Mouse (Mus musculus) heart, postnatal 36 days (tissue): ENCODE results near the gene Bri3. TPM values are rescaled to one million over a fixed set of nuclear protein-coding genes. Genes with fewer than 3 reads are reported as not detected.
A peak's percentile ranks its signal among the peaks of the same experiment; 100 is the strongest.

ENCODE experiments used
- DNase-seq, 2 experiments: peaks; one replicate each; pipeline ENCODE4 v3.0.0; 2021 to 2022
- intact Hi-C: fragments of 180-260 bp; cut with DNase I; formaldehyde crosslinking; loops from one replicate; pipeline ENCODE4 v1.15.1; 2025
- total RNA-seq, 2 experiments: library from RNA; stranded (reverse); gene quantifications; 2 replicates each; pipeline ENCODE4 v1.2.3; 2021

Gene Bri3
- total RNA-seq = 100 to 1,000 TPM; 129 to 137 TPM

GRCm38 (mm10) chr5:144243901-144244487, at the start of gene Bri3:
Bri3 (plus strand) TSS chr5:144244437.
- intact Hi-C loops = no loop called here
- no peak for DNase-seq

- intact Hi-C loops = no loop called here
- no peak for DNase-seq
These were observed 48.7 kb upstream of the Bri3 start for GRCm38 (mm10) chr5:144195567-144195966.

GRCm38 (mm10) chr5:144200616-144201015, 43.6 kb upstream of the Bri3 start:
- intact Hi-C loops = loop anchor here (10.0 kb wide), 1 partner anchor 534 kb away; no protein-coding TSS in a partner anchor

GRCm38 (mm10) chr5:144202430-144202829, 41.8 kb upstream of the Bri3 start:
- no peak for DNase-seq
- intact Hi-C loops = loop anchor here (10.0 kb wide), 1 partner anchor 532 kb away; no protein-coding TSS in a partner anchor

More at GRCm38 (mm10) chr5:144200616-144201015, 43.6 kb upstream of the Bri3 start:
- no peak for DNase-seq

GRCm38 (mm10) chr5:144203398-144203959, 40.8 kb upstream of the Bri3 start:
- DNase-seq = no peak
- intact Hi-C loops = loop anchor here (10.0 kb wide), 1 partner anchor 531 kb away; no protein-coding TSS in a partner anchor

- intact Hi-C loops = loop anchor here (10.0 kb wide), 1 partner anchor 530 kb away; no protein-coding TSS in a partner anchor
These were observed 39.9 kb upstream of the Bri3 start for GRCm38 (mm10) chr5:144204303-144204702.

GRCm38 (mm10) chr5:144204911-144205310, 39.3 kb upstream of the Bri3 start:
- no peak for DNase-seq
- intact Hi-C loops = loop anchor here (10.0 kb wide), 1 partner anchor 530 kb away; no protein-coding TSS in a partner anchor

More at GRCm38 (mm10) chr5:144204303-144204702, 39.9 kb upstream of the Bri3 start:
- DNase-seq = no peak

GRCm38 (mm10) chr5:144206069-144206468, 38.2 kb upstream of the Bri3 start:
- no peak for DNase-seq
- intact Hi-C loops = loop anchor here (10.0 kb wide), 1 partner anchor 529 kb away; no protein-coding TSS in a partner anchor

- DNase-seq = peak; percentile 40 to 65
- intact Hi-C loops = loop anchor here (10.0 kb wide), 1 partner anchor 527 kb away; no protein-coding TSS in a partner anchor
These were observed 36.8 kb upstream of the Bri3 start for GRCm38 (mm10) chr5:144207478-144207877.

GRCm38 (mm10) chr5:144214453-144214852, 29.8 kb upstream of the Bri3 start:
- peak; percentile 45 to 70 for DNase-seq
- intact Hi-C loops = loop anchor here (5.0 kb wide), 1 partner anchor 172 kb away; no protein-coding TSS in a partner anchor

- DNase-seq = no peak
- intact Hi-C loops = no loop called here
These were observed 28.2 kb upstream of the Bri3 start for GRCm38 (mm10) chr5:144215992-144216391.

- intact Hi-C loops = no loop called here
- DNase-seq = no peak
These were observed 26.2 kb upstream of the Bri3 start for GRCm38 (mm10) chr5:144218061-144218460.

- DNase-seq = no peak
- intact Hi-C loops = no loop called here
These were observed 24.9 kb upstream of the Bri3 start for GRCm38 (mm10) chr5:144219306-144219705.

GRCm38 (mm10) chr5:144219936-144220335, 24.3 kb upstream of the Bri3 start:
- no peak for DNase-seq
- intact Hi-C loops = no loop called here

- intact Hi-C loops = no loop called here
These were observed 22.9 kb upstream of the Bri3 start for GRCm38 (mm10) chr5:144221305-144221704.

GRCm38 (mm10) chr5:144222811-144223502, 21.3 kb upstream of the Bri3 start:
- intact Hi-C loops = loop anchor here (2.0 kb wide), 1 partner anchor 30 kb away; no protein-coding TSS in a partner anchor
- peak; percentile 64 to 66 for DNase-seq

More at GRCm38 (mm10) chr5:144221305-144221704, 22.9 kb upstream of the Bri3 start:
- DNase-seq = no peak

- intact Hi-C loops = loop anchor here (2.0 kb wide), 1 partner anchor 29 kb away; no protein-coding TSS in a partner anchor
These were observed 20.8 kb upstream of the Bri3 start, which contains the start of gene Tecpr1 for GRCm38 (mm10) chr5:144223503-144223862. Tecpr1 (minus strand) TSS chr5:144223615.

GRCm38 (mm10) chr5:144223899-144224816, 20.1 kb upstream of the Bri3 start:
- no peak for DNase-seq
- intact Hi-C loops = loop anchor here (2.0 kb wide), 1 partner anchor 29 kb away; no protein-coding TSS in a partner anchor

More at GRCm38 (mm10) chr5:144223503-144223862, 20.8 kb upstream of the Bri3 start, which contains the start of gene Tecpr1:
- DNase-seq = peak; percentile 94 to 95

GRCm38 (mm10) chr5:144226220-144226619, 18.0 kb upstream of the Bri3 start:
- DNase-seq = no peak
- intact Hi-C loops = no loop called here

GRCm38 (mm10) chr5:144230216-144230615, 14.0 kb upstream of the Bri3 start:
- DNase-seq = no peak
- intact Hi-C loops = no loop called here
